Mouse (Mus musculus) kidney, adult 2 months (tissue): ENCODE data around the gene Limk2. TPM values are rescaled to one million over a fixed set of nuclear protein-coding genes. Genes with fewer than 3 reads are reported as not detected.

Experiments
- DNase-seq: peaks from one replicate; pipeline ENCODE4 v3.0.0; 2021
- H3K27ac ChIP-seq: fragments of 200-500 bp; 2 replicates; pipeline ENCODE4 v1.5.1; 2012; ENCODE audit warnings: low read depth, low read length, control low read depth, inconsistent platforms; ENCODE audit not compliant: insufficient read depth
- H3K27me3 ChIP-seq: fragments of 200-500 bp; replicated peaks from 2 replicates; pipeline ENCODE4 v1.6.1; 2012; ENCODE audit warnings: mild to moderate bottlenecking, moderate library complexity, low read length, inconsistent platforms; ENCODE audit not compliant: control insufficient read depth, insufficient read depth
- H3K36me3 ChIP-seq: fragments of 200-500 bp; 2 replicates; pipeline ENCODE4 v1.6.1; 2012; ENCODE audit warnings: mild to moderate bottlenecking, moderate library complexity, low read length, inconsistent platforms; ENCODE audit not compliant: control insufficient read depth, insufficient read depth
- H3K4me1 ChIP-seq: fragments of 200-500 bp; 2 replicates; pipeline ENCODE4 v1.6.1; 2011; ENCODE audit warnings: low read length; ENCODE audit not compliant: control insufficient read depth, insufficient read depth
- H3K4me3 ChIP-seq: fragments of 200-500 bp; 2 replicates; pipeline ENCODE4 v1.5.1; 2011; ENCODE audit warnings: mild to moderate bottlenecking, low read depth, low read length, control low read depth; ENCODE audit not compliant: insufficient read depth
- CTCF ChIP-seq: fragments of 200-500 bp; conservative IDR thresholded peaks from 2 replicates; pipeline ENCODE4 v1.5.1; 2011; ENCODE audit warnings: low read depth, mild to moderate bottlenecking, control low read depth, low read length, moderate library complexity, mixed read lengths; ENCODE audit not compliant: insufficient read depth, insufficient read length
- POLR2A ChIP-seq: fragments of 200-500 bp; IDR thresholded peaks from one replicate; pipeline ENCODE4 v1.6.1; 2011; ENCODE audit warnings: low read depth, low read length, control low read depth
- WGBS: fragments of 180-500 bp; shearing (Covaris S2); methylation state at CpG from one replicate; pipeline ENCODE4 v1.1.7; 2018; 5-methylcytosine and 5-hydroxymethylcytosine counted together
- polyA plus RNA-seq: library from polyadenylated mRNA; depleted of rRNA; stranded (reverse); fragments of >200 nt; gene quantifications from 2 replicates; pipeline ENCODE4 v1.2.3, GENCODE M21; 2012

Limk2 gene
- polyA plus RNA-seq, 1 experiment, result 48.7 TPM

GRCm38 (mm10) chr11:3334141-3334710, 74.8 kb downstream of the Limk2 start:
- TF ChIP-seq CTCF (no peak), POLR2A (no peak)
- Histone ChIP-seq H3K36me3 (no peaks in the 10 kb centered on the region), H3K27ac (0 out of 2 replicates have a peak overlapping the region, but pooled peaks have one; percentile 13), H3K4me3 (no peak overlapping the region), H3K27me3 (no peaks in the 10 kb centered on the region), H3K4me1 (peaks cover 13% of the 10 kb centered on the region; the same call in 1 of the 2 replicates)
- DNase-seq, result no peak
- 86% methylated on average over 11 of the region's 11 CpGs for WGBS

GRCm38 (mm10) chr11:3333111-3333695, 75.8 kb downstream of the Limk2 start:
- whole genome bisulfite sequencing, result 90% methylated on average over 11 of the region's 11 CpGs
- Histone ChIP-seq H3K36me3 (no peaks in the 10 kb centered on the region), H3K4me3 (no peak overlapping the region), H3K27ac (peak overlapping the region; percentile 83; the same call in 1 of the 2 replicates), H3K27me3 (no peaks in the 10 kb centered on the region), H3K4me1 (peaks cover 13% of the 10 kb centered on the region; the same call in 1 of the 2 replicates)
- DNase-seq, result no peak
- TF ChIP-seq CTCF (no peak), POLR2A (no peak)

GRCm38 (mm10) chr11:3331756-3332642, 77.0 kb downstream of the Limk2 start:
- Histone ChIP-seq H3K27ac (peak overlapping the region; percentile 89), H3K4me3 (peak overlapping the region; percentile 60), H3K4me1 (peaks cover 13% of the 10 kb centered on the region; the same call in 1 of the 2 replicates), H3K27me3 (no peaks in the 10 kb centered on the region), H3K36me3 (no peaks in the 10 kb centered on the region)
- WGBS, result 1% methylated on average over 75 of the region's 75 CpGs
- peak; percentile 95 for DNase-seq
- TF ChIP-seq POLR2A (peak; percentile 37), CTCF (no peak)

GRCm38 (mm10) chr11:3330991-3331750, 77.8 kb downstream of the Limk2 start:
- TF ChIP-seq CTCF (no peak), POLR2A (no peak)
- DNase-seq, result no peak
- Histone ChIP-seq H3K36me3 (no peaks in the 10 kb centered on the region), H3K27ac (peak overlapping the region; percentile 89), H3K27me3 (no peaks in the 10 kb centered on the region), H3K4me3 (peak overlapping the region; percentile 60), H3K4me1 (peaks cover 13% of the 10 kb centered on the region; the same call in 1 of the 2 replicates)
- 3% methylated on average over 14 of the region's 14 CpGs for WGBS

- Histone ChIP-seq H3K36me3 (no peaks in the 10 kb centered on the region), H3K27ac (peak overlapping the region; percentile 89), H3K4me3 (peak overlapping the region; percentile 60), H3K4me1 (peaks cover 11% of the 10 kb centered on the region; the same call in 1 of the 2 replicates), H3K27me3 (no peaks in the 10 kb centered on the region)
- peak; percentile 89 for DNase-seq
- under 1% methylated on average over 9 of the region's 9 CpGs for WGBS
- TF ChIP-seq POLR2A (no peak), CTCF (peak; percentile 40; the same call in 1 of the 2 replicates)
These were observed 78.4 kb downstream of the Limk2 start for GRCm38 (mm10) chr11:3330566-3330965.

GRCm38 (mm10) chr11:3329891-3330451, 79.0 kb downstream of the Limk2 start, which contains the start of gene Pik3ip1:
Gene Pik3ip1, plus strand, starts transcription at chr11:3330401.
- H3K27ac ChIP-seq, result peak within 1 kb of the TSS; percentile 89
- DNase-seq, result peak; percentile 33
- no peak for TF ChIP-seq POLR2A
- no peak for TF ChIP-seq CTCF
- H3K27me3 ChIP-seq, result no peaks in the 10 kb centered on the region
- H3K36me3 ChIP-seq, result no peaks in the 10 kb centered on the region
- peak within 1 kb of the TSS; percentile 60 for H3K4me3 ChIP-seq
- peaks cover 9% of the 10 kb centered on the region; the same call in 1 of the 2 replicates for H3K4me1 ChIP-seq
